Mouse (Mus musculus) embryonic fibroblast, embryonic 13.5 days (primary cell): ENCODE measurements around the gene Lef1.

Source experiments
- CTCF ChIP-seq: IDR thresholded peaks from 2 replicates; pipeline ENCODE4 v1.5.1; 2011; ENCODE audit warnings: mild to moderate bottlenecking, control low read depth, low read length, moderate library complexity, borderline replicate concordance; ENCODE audit not compliant: insufficient read depth
- POLR2A ChIP-seq: IDR thresholded peaks from 2 replicates; pipeline ENCODE4 v1.6.1; 2011; ENCODE audit warnings: low read depth, mild to moderate bottlenecking, control low read depth, low read length, moderate library complexity

- no peak for TF ChIP-seq CTCF
- TF ChIP-seq POLR2A, result no peak
These were observed 86.3 kb downstream of the Lef1 start for GRCm38 (mm10) chr3:131196507-131197019.
